Mouse (Mus musculus) ovary, postnatal 36 days (tissue): ENCODE results near the gene Slit3.

Source experiments
- DNase-seq: peaks from one replicate; pipeline ENCODE4 v3.0.0; 2022; ENCODE audit warnings: low spot score, mixed read lengths

The Slit3 gene

DNA sequence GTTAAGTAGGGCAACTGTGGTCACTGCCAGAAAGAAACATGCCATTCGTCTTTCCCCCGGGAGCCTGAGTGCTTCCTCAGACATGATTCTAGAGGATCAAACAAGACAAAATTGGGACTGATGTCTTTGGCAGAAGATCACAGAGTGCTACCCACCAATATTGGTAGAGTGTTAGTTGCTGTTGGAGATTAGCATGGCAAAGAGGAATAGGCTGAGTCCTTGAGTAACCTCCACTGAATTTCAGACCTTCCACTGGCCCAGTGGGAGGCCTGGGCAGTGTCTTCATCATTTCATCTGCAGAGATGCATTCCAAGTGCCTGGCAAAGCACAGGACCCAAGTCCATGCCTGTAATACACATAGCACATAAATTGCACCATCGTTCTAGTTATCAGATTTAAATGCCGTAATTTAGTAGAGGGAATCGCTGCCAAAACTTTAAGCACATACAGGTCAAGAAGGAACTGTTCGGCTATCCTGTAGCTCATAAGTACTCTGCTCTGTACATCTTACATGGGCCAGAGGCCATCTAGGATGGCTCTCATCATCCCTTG is 77.6 kb downstream of the Slit3 start:
- no peak for DNase-seq

DNA sequence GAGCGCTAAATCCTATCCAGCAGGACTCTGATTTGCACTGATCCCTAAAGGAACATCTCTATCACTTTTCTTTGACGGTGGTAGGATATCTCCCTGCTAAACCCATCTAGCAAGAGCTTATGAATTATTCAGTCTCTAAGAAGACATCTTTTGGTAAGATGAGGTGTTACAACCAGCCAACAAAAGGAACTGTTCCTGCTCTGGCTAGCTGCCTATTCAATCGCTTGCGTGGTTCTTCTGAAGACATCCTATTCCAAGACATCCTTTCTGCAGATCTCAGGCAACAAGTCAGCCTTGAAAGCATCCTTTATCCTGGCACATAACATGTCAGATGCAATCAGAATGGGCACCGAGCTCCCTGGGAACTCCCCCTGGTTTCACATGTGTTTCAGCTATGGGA is 81.3 kb downstream of the Slit3 start:
- DNase-seq: no peak

DNA sequence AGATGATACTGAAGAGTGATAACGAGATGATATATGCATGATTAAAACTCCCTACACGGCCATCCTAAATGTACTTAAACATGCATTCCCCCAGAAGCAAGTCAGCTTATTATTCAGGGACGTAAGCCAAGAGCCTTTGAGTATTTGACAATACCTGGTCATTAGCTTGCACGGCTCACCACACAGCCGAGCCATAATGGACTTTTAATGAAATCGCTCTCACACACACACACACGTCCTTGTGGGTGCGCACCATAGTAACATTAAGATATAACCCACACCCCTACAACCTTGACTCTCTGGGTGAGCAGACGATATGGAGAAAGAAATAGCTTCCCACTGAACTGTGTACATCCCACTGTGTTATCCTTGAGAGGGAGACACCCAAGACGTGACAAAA is 82.6 kb downstream of the Slit3 start:
- no peak for DNase-seq

DNA sequence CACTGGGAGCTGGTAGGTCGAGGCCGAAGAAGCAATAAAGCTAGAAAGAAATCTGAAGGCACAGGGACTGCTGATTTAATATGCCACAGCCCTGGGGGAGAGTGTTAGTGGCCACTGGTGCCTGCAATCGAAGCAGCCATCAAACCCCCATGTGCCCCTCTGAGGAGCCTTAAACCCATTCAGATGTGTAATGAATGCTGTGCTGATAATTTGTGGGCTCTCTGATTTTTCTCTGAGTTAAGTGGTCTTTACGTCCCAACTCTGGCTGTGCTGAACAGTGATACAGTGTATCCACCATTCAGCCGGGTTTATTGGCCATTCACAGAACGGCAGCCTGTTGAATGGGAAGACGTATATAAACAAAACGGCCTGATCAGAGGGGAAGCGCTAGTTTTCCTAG is 83.1 kb downstream of the Slit3 start:
- no peak for DNase-seq

DNA sequence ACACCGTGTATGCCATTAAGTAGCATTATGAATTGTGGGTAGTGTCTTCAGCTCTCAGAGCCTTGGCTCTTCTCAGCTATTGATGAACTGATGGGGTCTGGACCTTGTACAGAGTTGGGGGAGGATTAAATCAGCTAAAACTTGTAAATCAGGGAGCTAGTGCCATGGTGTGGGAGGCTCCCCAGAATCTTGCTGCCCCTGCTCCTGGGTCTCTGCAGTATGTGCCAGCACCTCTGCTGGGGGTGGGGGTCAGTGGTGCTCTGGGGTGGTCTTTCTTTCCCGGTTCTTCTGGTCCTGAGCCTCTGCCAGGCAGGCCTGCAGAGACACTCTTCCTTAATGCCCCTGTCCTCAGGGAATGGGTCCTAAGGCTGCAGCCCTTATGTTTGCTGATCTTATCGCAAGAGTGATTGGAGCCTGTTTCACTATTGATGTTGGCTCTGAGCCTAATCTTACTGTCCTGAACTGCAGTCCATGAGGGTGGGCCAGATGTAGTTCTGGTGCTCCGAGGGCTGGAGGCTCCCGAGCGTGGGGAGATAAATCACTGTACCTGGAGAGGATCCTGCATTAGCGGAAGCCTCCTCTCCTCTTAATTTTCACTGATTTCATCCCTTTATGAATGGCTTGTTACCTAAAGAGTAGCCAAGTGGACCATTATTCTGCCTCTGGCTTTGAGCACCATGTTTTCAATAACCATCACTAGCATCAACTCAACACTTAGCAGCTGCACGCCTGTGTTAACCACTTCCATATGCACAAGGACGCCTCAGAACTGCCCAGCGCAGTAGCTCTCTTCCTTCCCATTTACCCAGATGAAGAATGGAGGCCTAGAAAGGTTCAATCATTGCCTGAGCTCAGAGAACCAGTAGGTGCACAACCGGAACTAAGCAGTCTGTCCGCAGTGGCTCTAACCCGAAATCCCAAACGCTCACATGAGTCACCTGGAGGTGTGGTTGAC is 90.0 kb downstream of the Slit3 start:
- no peak for DNase-seq

DNA sequence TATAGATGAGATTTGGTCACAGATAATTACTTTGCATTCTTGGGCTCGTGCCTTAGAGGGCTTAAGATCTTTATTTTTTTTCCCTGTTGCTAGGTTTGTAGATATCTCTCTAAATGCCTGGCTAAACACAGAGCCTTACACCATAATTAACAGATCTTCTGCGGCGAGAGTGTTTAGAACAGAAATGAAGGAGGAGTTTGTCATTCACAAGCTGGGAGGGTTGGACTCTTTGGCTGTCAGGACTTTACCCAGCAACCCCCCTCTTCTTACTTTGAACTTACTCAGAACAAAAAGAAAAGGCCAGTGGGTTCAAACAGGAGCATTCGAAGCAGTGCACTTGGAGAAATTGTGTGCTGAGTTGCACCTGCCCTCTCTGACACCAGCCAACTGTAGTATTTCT is 103.0 kb downstream of the Slit3 start:
- no peak for DNase-seq

DNA sequence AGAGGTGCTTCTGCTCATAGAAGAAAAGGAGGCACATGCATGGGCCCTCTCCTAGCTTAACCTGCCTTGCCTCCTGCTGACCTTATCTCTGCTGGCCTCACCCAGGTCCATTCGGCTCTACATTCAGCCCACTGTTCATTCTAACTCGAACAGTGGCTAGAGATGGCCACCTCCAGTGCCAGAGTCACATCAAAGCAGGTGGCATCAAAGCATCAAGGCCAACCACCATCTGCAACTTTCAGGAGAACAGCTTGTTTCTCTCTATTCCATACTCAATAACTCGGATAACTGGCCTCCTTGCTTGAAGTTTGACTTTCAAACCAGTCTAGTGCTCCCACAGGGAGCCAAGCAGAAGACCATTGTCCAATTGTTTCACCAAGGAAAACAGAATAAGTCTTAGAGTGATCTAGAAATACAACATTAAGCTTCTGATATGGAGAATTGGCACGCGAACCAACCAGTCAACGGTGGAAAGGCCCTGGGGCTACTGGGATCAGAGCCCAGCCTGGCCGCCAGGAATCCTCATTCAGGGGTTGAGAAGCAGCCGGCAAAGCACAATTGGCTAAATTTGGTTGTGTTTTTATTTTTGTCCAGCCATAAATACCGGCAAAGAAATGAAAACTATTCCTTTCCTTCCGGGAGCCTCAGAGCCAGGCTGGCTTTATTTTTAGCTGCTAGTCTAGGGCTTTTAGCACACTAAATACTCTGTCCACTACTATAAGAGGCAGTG is 110.5 kb downstream of the Slit3 start:
- DNase-seq: peak; percentile 39

DNA sequence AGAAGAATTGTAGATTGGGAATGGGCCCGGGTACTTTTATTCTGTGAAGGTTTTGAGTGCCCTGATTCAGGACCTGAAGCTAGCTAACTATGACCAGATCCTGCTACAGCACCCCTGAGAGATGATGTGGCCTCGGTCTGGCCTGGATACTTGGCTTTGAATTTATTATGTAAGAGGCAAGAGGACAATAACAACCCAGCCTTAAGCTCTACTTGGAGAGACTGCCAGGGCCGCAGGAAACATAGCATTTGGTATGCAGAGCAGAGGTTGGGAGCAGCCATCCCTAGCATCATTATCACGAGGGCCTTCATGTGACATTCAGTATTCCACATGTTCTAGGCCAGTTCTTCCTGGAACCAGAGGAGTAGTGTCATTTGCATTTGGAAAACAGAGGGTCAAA is 111.3 kb downstream of the Slit3 start:
- peak; percentile 18 for DNase-seq

DNA sequence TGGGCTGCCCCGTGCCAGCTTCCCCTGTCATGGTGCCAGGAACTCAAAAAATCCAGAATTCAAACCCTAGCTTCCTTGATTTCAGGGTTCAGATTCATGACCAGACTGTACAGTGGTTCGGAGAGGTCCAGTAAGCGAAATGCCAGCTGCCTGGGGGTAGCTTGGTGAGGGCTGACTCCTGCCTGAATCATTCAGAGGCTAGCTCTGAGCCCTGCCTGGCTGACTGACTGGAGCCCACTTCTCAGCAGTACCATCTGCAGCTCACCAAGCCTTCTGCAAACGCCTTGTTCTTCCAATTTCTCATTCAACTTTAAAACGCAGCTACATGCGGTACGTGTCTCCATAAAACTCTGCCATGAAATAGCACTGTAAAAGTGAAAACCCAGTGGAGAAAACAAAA is 120.4 kb downstream of the Slit3 start:
- no peak for DNase-seq

DNA sequence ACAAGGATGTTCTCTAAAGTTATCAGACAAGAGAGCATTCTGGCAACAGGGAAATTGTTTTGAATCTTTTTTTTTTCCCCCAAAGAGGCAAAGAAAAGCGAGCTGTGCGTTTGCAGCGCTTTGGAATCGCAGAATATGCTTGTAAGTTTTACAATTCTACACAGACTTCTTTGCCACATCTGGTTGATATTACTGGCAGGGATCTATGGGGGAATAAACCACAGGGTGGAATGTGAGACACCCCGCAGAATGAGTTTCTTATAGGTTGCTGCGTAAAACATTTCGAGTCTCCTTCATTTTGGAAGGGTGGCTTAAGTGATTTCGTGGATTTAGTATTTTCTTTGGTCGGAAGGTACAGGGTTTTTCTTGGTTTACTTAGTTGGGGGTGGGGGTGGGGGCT is 122.6 kb downstream of the Slit3 start:
- DNase-seq: no peak

DNA sequence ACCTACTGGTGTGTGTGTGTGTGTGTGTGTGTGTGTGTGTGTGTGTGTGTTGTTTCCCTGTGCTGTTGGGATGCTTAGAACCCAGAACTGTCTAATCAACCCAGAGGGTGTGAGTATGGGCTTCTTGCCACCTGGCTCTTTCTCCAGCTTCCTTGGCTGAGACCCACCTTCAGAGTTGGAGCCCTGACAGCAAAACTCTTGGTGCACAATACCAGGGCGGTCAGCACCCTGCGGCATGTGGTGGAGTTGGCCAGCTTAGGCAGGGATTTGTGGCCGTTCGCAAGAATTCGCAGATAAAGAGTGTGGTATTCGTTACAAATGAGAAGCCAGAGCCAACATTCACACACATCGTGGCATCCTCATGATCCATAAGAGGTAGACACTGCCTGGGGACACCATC is 123.5 kb downstream of the Slit3 start:
- DNase-seq: no peak

DNA sequence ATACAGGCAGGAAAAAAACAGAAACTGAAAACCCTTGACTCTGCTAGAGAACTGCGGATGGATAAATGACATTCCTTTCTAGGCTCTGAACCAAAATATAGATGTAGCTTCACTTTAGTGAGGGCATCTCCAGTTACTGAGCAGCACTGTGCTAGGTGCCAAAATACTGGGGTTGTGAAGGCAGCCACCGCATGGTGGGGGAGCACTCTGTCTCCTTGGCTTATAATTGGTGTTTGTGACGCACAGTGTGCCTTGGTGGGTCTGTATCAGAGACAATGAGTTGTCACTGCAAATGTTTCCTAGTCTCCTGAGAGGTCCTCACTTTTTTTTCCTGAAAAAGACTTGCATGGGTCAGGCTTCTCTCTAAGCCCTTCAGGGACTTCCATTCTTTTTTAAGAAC is 125.6 kb downstream of the Slit3 start:
- DNase-seq: no peak

DNA sequence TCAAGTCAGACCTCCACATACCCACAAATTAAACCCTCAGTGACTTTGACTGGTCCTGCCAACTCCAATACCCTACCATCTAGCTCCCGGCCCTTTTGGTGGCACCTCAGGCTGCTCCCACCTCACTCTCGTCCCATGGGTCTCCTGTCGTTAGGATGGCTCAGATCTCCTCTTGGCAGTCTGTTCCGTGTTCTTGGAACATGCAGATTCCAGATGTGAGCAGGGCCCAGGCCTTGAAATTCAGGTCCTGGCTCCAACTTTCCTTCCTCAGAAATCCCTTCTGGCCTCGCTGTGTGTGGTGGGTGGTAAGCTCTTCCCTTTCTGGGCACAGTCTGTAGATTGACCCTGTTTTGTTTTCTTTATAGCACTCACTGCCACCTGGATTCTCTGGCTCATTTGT is 127.1 kb downstream of the Slit3 start:
- DNase-seq: no peak

DNA sequence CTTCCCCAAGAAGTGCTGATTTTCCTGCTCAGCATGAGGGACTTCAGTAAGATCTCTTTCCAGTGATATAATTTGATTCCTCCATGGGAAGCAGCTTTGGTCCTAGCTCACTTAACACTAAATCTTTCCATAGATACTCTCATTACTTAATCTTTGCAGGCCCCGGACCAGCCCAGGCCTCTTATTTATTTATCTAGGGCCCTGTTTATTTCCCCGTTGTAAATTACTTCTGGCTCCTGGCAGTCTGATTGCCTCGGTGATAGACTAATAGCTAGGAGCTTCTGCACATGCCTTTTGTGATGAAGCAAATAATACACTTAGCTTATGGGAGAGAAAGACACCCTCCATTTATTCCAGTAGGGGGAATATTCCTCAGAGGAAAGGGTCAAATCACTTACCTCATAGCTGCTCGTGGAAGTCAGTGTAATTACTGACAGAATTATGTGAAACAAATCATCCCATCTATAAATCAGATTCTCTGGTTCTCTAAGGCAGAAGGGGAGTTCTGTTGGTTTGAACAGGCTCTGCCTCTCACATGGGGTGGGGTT is 129.9 kb downstream of the Slit3 start:
- DNase-seq: no peak

DNA sequence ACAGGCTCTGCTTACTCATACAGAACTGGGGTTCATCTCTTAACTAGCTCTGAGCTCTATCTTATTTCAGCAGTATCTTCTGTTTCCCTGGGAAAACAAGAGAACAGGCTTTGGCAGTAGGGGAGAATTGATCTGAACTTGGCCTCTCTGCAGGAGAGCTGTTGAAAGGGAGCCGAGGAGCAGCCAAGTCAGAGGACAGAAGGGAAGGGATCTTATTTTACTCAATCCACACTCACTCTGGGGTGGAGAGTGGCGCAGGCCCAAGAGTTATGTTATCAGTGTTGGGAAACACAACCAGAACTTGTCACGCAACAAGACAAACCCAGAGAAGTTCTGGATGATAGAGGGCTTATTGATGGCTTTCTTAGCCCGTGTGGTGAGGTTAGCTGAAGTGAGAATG is 130.9 kb downstream of the Slit3 start:
- DNase-seq: peak; percentile 28

DNA sequence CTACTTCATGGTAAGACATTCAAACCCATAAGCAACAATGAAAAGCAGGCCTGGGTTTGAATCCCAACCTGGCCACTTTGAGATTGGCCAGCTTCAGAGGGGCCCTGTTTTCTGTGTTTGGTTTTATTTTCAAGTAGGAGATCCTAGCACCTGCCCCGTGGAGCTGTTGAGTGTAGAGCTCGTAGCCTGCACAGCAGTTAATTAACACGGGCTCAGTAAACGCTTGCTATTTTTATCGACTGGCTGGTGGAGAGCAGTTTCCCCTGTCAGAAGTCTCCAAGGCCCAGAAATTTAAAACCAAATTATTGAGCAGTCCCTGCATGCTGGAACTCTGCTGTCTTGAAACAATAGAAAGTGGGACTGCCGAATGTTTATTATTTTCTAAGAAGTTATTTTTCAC is 136.3 kb downstream of the Slit3 start:
- DNase-seq: no peak

DNA sequence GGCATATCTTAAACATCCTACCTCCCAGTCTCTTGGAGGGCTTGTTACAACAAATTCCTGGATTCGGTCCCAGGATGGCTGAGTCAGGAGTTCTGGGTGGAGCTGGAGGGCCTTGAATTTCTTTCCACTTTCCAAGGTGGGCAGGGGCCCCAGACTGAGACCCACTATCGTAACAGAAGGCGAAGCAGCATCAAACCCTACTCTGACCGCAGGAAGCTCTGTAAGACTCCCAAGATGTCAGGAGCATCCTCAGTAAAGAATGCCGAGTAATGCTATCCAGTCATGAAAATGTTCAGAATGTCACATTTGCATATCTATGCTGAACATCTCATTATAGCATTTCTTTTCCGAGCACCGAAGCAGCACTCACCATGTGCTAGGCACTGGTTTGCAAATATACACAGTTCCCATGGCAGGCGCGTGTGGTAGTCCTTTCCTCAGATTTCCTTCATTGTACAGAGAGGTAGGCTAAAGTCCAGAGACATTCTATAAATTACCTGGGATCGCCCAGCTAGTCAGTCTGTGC is 140.6 kb downstream of the Slit3 start:
- no peak for DNase-seq

DNA sequence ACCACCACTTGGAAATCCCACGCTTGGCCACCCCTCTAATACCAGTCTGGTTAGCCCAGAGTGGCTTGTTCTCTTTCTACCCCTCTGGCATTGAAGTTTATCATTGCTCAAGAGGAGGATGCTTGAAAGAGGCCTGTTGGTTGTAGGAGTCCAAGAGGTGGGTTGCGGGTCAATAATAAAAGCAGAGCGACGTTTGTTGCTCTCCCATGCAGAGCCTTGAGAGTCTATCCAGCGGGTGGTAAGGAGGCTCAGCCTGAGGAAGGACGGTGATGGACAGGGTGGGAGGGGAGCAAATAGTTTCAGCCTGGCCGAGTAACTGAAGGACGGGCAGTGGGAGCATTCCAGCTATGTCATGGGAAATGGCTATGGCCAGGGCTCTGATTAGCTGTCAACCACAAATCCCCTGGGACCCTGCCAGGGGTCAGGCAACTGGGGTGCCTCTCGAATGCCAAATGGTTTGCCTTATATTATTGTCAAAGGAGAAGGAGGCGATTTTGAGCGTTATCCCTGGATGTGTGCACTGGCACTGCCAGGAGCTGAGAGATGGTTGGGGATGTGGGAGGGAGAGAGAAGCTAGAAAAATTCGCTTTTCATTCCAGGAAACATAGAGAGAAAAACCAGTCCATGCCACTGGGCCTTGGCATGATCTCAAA is 141.4 kb downstream of the Slit3 start:
- peak; percentile 34 for DNase-seq

DNA sequence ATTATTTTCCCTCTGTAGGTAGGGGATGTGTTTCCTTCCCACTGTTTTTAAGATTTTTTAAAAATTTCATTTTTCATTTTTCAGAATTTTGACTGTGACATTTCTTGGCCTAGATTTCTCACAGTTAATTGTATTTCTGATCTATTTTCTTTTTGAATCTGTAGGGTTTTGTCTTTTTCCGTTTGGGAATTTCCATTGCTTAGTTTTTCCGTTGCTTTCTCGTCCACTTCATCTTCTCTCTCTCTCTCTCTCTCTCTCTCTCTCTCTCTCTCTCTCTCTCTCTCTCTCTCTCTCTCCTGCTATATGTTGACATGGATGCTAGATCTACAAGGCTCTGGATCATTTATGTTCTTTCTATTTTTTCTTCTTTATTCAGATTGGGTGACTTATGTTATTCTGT is 143.7 kb downstream of the Slit3 start:
- no peak for DNase-seq

DNA sequence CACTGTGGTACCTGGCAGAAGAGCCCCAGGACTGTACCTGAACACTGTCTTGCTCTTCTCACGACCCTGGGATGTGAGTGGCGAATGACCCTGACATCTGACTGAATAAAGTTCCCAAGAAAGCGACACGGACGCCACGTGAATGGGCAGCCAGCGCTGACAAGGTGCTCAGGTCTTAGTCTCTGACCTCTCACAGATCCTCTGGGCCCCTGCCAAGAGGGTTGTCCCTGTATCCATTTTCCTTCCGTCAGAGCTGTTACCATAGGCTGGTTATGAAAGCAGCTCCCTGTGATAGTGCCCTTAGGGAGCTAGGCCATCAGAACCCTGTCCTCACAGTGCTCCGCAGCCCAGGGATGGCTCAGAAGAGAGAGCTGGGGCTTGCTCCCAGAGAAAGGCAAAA is 149.4 kb downstream of the Slit3 start:
- DNase-seq: no peak

DNA sequence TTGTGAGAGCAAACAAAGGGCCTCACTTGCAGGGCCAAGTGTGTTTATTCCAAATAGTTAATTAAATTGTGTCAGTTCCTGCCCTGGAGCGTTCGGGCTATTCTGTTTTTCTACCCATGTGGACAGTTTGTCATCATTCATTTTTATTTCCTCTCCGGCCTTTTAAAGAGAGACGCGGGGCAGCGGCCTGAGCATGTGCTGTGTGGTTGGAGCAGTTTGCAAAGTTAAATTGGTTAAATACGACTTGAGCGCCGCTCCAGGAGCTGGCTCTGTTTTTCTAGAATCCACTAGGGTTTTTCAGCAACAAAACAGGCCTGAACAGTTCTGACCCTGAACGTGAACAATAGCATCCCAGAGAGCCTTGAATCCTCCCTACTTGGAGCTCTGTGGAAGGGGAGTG is 152.4 kb downstream of the Slit3 start:
- peak; percentile 34 for DNase-seq

DNA sequence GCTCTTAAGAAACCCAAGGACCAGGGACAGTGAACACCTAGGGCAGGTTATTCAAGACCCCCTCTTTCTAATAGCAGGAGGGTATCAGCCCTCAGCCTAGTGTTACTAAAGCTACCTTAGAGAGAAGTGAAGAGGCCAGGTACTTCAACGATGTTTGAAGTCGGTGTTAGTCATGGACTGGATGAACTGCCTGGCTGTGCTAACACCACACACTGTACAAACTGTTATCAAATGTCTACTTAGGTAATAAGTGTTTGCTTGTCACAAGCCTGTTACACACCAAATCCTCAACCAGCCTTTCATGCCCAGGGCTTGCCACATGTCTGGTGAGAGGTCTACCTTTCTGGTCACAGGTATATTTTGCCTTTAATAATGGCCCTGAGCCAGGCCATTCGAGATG is 153.0 kb downstream of the Slit3 start:
- no peak for DNase-seq
